Mouse (Mus musculus) G1E (cell line): ENCODE results near the gene Rgs7. TPM values are rescaled to one million over a fixed set of nuclear protein-coding genes. Genes with fewer than 3 reads are reported as not detected.

Experiments
- ATAC-seq: 2 replicates; pipeline ENCODE4 v1.8.0; 2016; ENCODE audit warnings: mild to moderate bottlenecking; ENCODE audit not compliant: insufficient number of reproducible peaks, poor library complexity, low FRiP score, severe bottlenecking; ENCODE audit errors: extremely low read depth
- DNase-seq: peaks from one replicate; pipeline ENCODE4 v3.0.0; 2012; ENCODE audit warnings: low spot score
- H3K27me3 ChIP-seq: 2 replicates; pipeline ENCODE4 v1.6.1; 2012; ENCODE audit warnings: mild to moderate bottlenecking, low read length, inconsistent platforms; ENCODE audit not compliant: insufficient read depth
- H3K36me3 ChIP-seq: replicated peaks from 2 replicates; pipeline ENCODE3; 2012; ENCODE audit warnings: mild to moderate bottlenecking, inconsistent platforms
- H3K4me1 ChIP-seq: 2 replicates; pipeline ENCODE4 v1.6.1; 2012; ENCODE audit warnings: low read depth, low read length, inconsistent platforms, mixed read lengths; ENCODE audit not compliant: insufficient read depth
- H3K4me3 ChIP-seq: 2 replicates; pipeline ENCODE4 v1.5.1; 2012; ENCODE audit warnings: low read depth, mild to moderate bottlenecking, inconsistent platforms, low read length, moderate library complexity, mixed read lengths
- H3K9me3 ChIP-seq: replicated peaks from 2 replicates; pipeline ENCODE4 v1.6.1; 2012; ENCODE audit warnings: inconsistent platforms
- CTCF ChIP-seq: IDR thresholded peaks from 2 replicates; pipeline ENCODE4 v1.5.1; 2012; ENCODE audit warnings: low read depth, low read length, inconsistent platforms, mixed read lengths
- GATA1 ChIP-seq: IDR thresholded peaks from 2 replicates; pipeline ENCODE4 v1.6.1; 2012; ENCODE audit warnings: borderline replicate concordance, low read length, inconsistent platforms, mixed read lengths
- GATA2 ChIP-seq: IDR thresholded peaks from 2 replicates; pipeline ENCODE4 v1.6.1; 2012; ENCODE audit warnings: low read depth, low read length, inconsistent platforms, borderline replicate concordance
- POLR2AphosphoS5 ChIP-seq: IDR thresholded peaks from 2 replicates; pipeline ENCODE4 v1.6.1; 2012; ENCODE audit warnings: low read depth, low read length, inconsistent platforms; ENCODE audit not compliant: insufficient replicate concordance
- TAL1 ChIP-seq: conservative IDR thresholded peaks from 2 replicates; pipeline ENCODE4 v1.6.1; 2012; ENCODE audit warnings: low read depth, low read length, inconsistent platforms, mixed read lengths
- polyA plus RNA-seq: library from polyadenylated mRNA; stranded (reverse); fragments of >175 nt; gene quantifications from 2 replicates; pipeline ENCODE4 v1.2.3, GENCODE M21; 2012
- total RNA-seq, 2 experiments: library from RNA; stranded (forward) in 1 of 2; stranded (reverse) in 1 of 2; fragments of 200-1000 nt in 1 of 2; fragments of >200 nt in 1 of 2; fragmentation: Nextera tagmentation in 1 of 2; gene quantifications; 2 replicates each; pipeline ENCODE4 v1.2.3; 2014 to 2017

The Rgs7 gene
- total and polyA plus RNA-seq, 3 experiments: 0.05 TPM; not detected in 2

DNA sequence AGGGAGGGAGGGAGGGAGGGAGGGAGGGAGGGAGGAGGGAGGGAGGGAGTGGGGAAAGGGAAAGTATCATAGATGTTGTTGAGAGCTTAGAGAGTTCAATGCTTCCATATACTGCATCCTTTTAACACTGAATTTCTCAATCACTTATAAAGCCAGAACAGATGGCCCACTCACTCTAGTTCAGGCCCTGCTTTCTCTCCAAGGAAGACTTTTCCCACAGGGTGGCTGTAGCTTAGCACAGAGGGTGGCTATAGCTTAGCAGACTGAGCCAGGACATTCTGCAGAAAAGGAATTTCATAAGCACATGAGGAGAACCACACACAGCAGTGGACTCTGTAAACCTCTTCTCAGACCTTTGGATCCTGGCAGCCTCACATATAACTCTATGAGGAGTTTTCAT lies 119.7 kb downstream of the Rgs7 start:
- Histone ChIP-seq H3K36me3 (no peaks in the 10 kb centered on the region), H3K27me3 (no peaks in the 10 kb centered on the region), H3K4me1 (no peaks in the 10 kb centered on the region), H3K9me3 (peaks cover 13% of the 10 kb centered on the region), H3K4me3 (no peak overlapping the region)
- TF ChIP-seq TAL1 (no peak), GATA1 (no peak), POLR2AphosphoS5 (no peak), GATA2 (no peak), CTCF (no peak)
- ATAC-seq (no peak), DNase-seq (no peak)

DNA sequence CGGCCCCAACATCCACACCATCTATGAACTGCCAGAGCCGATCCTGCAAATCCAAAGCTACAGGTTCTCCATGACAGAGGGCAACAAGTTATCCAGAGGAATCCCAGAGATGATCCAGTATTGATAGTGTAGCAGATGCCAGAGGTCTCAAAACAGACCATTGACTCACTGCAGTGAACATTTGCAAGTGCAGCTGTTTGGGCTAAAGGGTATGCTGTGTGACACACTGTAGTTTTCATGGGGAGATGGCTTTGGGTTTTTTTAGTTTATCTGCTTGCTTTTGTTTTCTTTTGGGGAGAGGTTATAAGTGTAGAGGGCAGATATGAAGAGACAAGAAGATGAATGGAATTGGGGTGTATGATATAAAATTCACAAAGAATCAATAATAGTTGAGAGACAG lies 124.2 kb downstream of the Rgs7 start:
- peaks cover 9% of the 10 kb centered on the region for H3K9me3 ChIP-seq
- DNase-seq (no peak), ATAC-seq (no peak)
- H3K4me3 ChIP-seq: no peak overlapping the region
- H3K4me1 ChIP-seq: no peaks in the 10 kb centered on the region
- no peak for TF ChIP-seq GATA2
- H3K27me3 ChIP-seq: no peaks in the 10 kb centered on the region
- H3K36me3 ChIP-seq: no peaks in the 10 kb centered on the region

DNA sequence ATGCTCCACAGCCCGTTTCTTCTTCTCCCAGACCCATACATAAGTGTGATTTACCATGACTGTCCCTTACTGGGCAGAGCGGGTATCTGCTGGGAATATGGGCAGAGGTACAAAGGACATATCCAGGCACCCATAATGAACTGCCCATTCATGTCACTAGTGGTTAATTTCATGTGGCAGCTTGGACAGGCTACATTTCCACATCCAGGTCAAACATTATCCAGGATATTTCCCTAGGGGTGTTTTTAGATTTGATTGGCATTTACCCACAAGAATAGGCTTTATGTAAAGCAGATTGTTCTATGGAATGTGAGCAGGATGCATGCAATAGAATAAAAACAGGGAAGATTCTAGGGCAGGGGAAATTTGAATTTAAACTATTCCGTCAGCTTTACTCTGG lies 128.7 kb downstream of the Rgs7 start:
- ATAC-seq: no peak
- Histone ChIP-seq H3K9me3 (peaks cover 6% of the 10 kb centered on the region), H3K4me3 (no peak overlapping the region), H3K36me3 (no peaks in the 10 kb centered on the region), H3K27me3 (no peaks in the 10 kb centered on the region), H3K4me1 (no peaks in the 10 kb centered on the region)
- no peak for DNase-seq
- TF ChIP-seq GATA1 (no peak), CTCF (no peak), POLR2AphosphoS5 (no peak)

DNA sequence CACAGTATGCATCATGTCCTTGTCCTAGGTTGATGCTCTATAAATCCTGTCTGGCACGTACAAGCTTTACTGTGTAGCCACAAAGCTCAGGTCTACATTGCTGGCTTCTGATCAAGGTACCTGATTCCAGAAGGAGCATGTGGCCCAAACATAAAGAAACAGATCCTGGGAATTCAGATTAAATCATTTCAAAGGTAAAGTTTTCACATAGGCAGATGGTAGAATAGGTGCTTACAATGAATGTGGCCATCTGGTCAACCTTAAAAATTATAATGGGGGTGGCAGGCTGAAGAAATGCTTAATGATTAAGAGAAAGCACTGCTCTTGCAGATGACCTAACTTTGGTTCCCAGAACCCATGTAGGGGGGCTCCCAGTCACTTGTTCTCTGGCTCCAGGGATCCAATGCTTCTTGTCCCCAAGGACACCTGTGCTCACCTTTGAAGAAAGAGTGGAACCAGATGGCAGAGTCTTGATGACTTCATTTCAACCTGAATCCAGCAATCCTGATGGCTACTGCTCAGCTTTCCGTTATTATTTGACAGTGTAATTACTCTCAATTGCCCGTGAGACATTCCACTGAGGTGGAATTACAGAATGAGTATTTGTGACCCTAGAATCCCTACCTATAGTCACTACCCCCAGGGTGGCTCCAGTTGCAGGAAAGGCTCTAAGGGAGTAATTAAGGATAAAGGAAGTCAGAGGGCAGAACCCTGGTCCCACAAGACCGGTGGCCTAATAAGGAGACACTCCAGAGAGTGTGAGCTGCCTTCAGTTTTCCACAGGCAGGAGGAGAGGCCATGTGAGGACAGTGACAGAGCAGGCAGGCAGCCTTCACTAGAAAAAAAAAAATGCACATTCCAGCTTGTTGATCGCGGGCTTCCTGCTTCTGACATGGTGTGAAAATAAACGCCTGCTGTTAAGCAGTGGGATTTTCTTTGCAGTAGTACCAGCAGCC lies 132.6 kb downstream of the Rgs7 start:
- H3K36me3 ChIP-seq: no peaks in the 10 kb centered on the region
- ATAC-seq (no peak), DNase-seq (no peak)
- H3K4me3 ChIP-seq: no peak overlapping the region
- TF ChIP-seq TAL1: no peak
- TF ChIP-seq GATA2: no peak
- TF ChIP-seq POLR2AphosphoS5: no peak
- TF ChIP-seq GATA1: no peak
- TF ChIP-seq CTCF: no peak
- no peaks in the 10 kb centered on the region for H3K27me3 ChIP-seq
- H3K9me3 ChIP-seq: peaks cover 9% of the 10 kb centered on the region
- H3K4me1 ChIP-seq: no peaks in the 10 kb centered on the region

DNA sequence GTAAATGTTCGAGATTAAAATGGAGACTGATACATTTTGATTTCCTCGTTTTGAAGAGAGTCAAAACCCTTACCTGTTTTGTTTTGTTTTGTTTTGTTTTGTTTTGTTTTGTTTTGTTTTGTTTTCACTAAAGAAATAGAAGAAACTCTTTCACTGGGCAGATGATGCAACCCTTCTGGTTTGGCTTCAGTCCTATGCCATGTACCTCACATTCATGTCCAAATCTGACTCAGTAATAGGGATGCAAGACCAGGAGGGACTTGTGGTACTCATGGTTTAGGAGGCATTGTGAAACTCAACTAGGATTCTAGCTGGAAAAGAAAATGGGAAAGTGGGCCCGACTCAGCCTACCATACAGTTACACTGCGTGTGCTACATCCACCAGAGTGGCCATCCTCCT lies 139.4 kb downstream of the Rgs7 start:
- peaks cover 10% of the 10 kb centered on the region for H3K9me3 ChIP-seq
- ATAC-seq (no peak), DNase-seq (no peak)
- H3K4me1 ChIP-seq: no peaks in the 10 kb centered on the region
- no peaks in the 10 kb centered on the region for H3K27me3 ChIP-seq
- H3K36me3 ChIP-seq: no peaks in the 10 kb centered on the region
- no peak overlapping the region for H3K4me3 ChIP-seq
- no peak for TF ChIP-seq CTCF

DNA sequence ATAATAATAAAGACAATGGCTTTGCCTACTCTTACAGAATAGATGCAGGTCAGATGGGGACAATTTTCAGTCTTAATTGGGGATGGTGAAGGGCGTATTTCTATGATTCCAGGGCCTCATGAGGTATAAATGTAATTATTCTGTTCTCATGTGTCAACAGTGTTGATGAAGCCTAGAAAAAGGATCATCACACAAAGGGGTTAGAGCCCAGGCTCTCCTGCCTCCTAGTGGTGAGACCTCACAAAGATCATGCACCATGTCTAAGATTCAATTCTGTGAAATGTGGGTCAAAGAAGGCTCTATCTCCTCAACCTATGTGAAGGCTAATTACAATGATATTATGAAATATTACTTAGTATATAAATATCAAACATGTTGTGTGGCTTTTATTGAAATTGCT lies 146.1 kb downstream of the Rgs7 start:
- DNase-seq: no peak
- no peak overlapping the region for H3K4me3 ChIP-seq
- H3K4me1 ChIP-seq: no peaks in the 10 kb centered on the region
- H3K27me3 ChIP-seq: no peaks in the 10 kb centered on the region
- peaks cover 11% of the 10 kb centered on the region for H3K9me3 ChIP-seq
- ATAC-seq: no peak
- H3K36me3 ChIP-seq: no peaks in the 10 kb centered on the region
- TF ChIP-seq CTCF (no peak), TAL1 (no peak), GATA1 (no peak), POLR2AphosphoS5 (no peak), GATA2 (no peak)

DNA sequence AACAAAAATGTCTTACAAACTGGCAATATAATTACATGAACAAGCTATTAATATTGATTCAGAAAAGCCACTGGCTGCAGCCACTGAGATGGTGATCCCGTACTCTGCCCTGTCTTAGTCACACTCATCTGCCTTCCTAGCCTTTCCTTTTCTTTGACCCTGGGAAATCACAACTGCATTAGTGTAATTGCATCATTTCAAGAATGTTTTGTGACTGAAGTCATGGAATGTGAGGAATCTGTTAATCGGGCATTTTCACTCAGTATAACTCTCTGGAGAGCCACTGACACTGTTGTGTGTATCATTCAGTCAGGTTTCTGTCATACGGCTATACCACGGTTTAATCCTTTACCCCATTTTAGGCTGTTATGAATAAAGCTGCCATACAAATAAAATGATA lies 156.1 kb downstream of the Rgs7 start:
- DNase-seq (no peak), ATAC-seq (no peak)
- H3K9me3 ChIP-seq: peaks cover 4% of the 10 kb centered on the region; the same call in 1 of the 2 replicates
- TF ChIP-seq TAL1: no peak
- no peak for TF ChIP-seq POLR2AphosphoS5
- TF ChIP-seq GATA1: no peak
- no peak for TF ChIP-seq GATA2
- TF ChIP-seq CTCF: no peak
- no peak overlapping the region for H3K4me3 ChIP-seq
- H3K27me3 ChIP-seq: no peaks in the 10 kb centered on the region
- H3K36me3 ChIP-seq: no peaks in the 10 kb centered on the region
- H3K4me1 ChIP-seq: no peaks in the 10 kb centered on the region
